Comparison of ENCODE assay signal across 10 mouse cellular contexts in genomic region chr5:115928786-115929507, GRCm38 (mm10).
DNase-seq lines count a peak whose midpoint lies in the region; ATAC-seq and TF ChIP-seq lines count a peak whose summit lies in the region.
"Had no signal": no experiment of that assay in that cellular context is flagged by ENCODE, and none has a peak within 500 bp of the region (broad histone marks: within the 10 kb centered on the region; RNA-seq: fewer than 3 reads in every experiment).

No protein-coding gene starts in this region.

- H3K27ac ChIP-seq in hindbrain, embryonic 11.5 days (ENCODE audit: low read depth, low read length) = no peak overlapping the region
- no peak overlapping the region for H3K27ac ChIP-seq in hindbrain, embryonic 13.5 days
- H3K27ac ChIP-seq in bone marrow, adult 2 months (ENCODE audit: control insufficient read depth, insufficient read depth, low read depth, low read length, poor library complexity) = no peak overlapping the region
- H3K27ac ChIP-seq in stomach, postnatal 0 days (replicated peaks) = no peak overlapping the region
- H3K27ac ChIP-seq: heart, embryonic 10.5 days; macrophage had no signal

- H3K4me2 ChIP-seq in hindbrain, embryonic 11.5 days (replicated peaks; ENCODE audit: low read depth, low read length) = no peak overlapping the region
- no peak overlapping the region for H3K4me2 ChIP-seq in hindbrain, embryonic 13.5 days
- H3K4me2 ChIP-seq in stomach, postnatal 0 days (replicated peaks; ENCODE audit: low read depth) = no peak overlapping the region

- peak; percentile 22; the same call in 1 of the 2 replicates for TF ChIP-seq CTCF in bone marrow, adult 2 months (IDR thresholded peaks at IDR 0.05; ENCODE audit: control insufficient read depth, insufficient read depth, low read length)
- TF ChIP-seq CTCF in stomach, postnatal 0 days (IDR thresholded peaks at IDR 0.05; ENCODE audit: low read depth) = peak; percentile 48

- no peak for TF ChIP-seq POLR2A in bone marrow, adult 2 months (IDR thresholded peaks at IDR 0.05; ENCODE audit: borderline replicate concordance, control insufficient read depth, low read depth, low read length)

- H3K36me3 ChIP-seq in hindbrain, embryonic 11.5 days (ENCODE audit: control insufficient read depth, insufficient read depth, low read length) = peaks cover 3% of the 10 kb centered on the region
- peaks cover 37% of the 10 kb centered on the region for H3K36me3 ChIP-seq in hindbrain, embryonic 13.5 days
- peaks cover 8% of the 10 kb centered on the region; the same call in 1 of the 2 replicates for H3K36me3 ChIP-seq in stomach, postnatal 0 days (ENCODE audit: control insufficient read depth, insufficient read depth, low read length)

- TF ChIP-seq EP300 in stomach, postnatal 0 days (optimal IDR thresholded peaks at IDR 0.05) = no peak

- peak; percentile 25 for DNase-seq in hindbrain, embryonic 11.5 days (ENCODE audit: low spot score)
- peak; percentile 30 for DNase-seq in urinary bladder, postnatal 14 days (ENCODE audit: low spot score)
- DNase-seq in urinary bladder, postnatal 4 days (ENCODE audit: low spot score in 2 of 2) = no peak
- peak; percentile 34 for DNase-seq in stomach, postnatal 0 days (ENCODE audit: low spot score)
- DNase-seq in heart, adult 11 months = no peak
- DNase-seq in ovary, adult 18-20 months (ENCODE audit: low spot score) = no peak

- H3K27me3 ChIP-seq in hindbrain, embryonic 11.5 days (ENCODE audit: control insufficient read depth, insufficient read depth, low read length) = no peaks in the 10 kb centered on the region
- no peaks in the 10 kb centered on the region for H3K27me3 ChIP-seq in hindbrain, embryonic 13.5 days
- no peaks in the 10 kb centered on the region for H3K27me3 ChIP-seq in stomach, postnatal 0 days (ENCODE audit: control insufficient read depth, insufficient read depth, low read length)

- no peak for ATAC-seq in hindbrain, embryonic 11.5 days (ENCODE audit: low FRiP score)
- no peak for ATAC-seq in hindbrain, embryonic 13.5 days (ENCODE audit: low FRiP score)
- ATAC-seq in stomach, postnatal 0 days (ENCODE audit: low FRiP score, low TSS enrichment) = 0 out of 2 replicates have a peak, but pooled peaks have one; percentile 32

- H3K4me1 ChIP-seq in hindbrain, embryonic 11.5 days (replicated peaks; ENCODE audit: control insufficient read depth, insufficient read depth, low read length) = no peaks in the 10 kb centered on the region
- no peaks in the 10 kb centered on the region for H3K4me1 ChIP-seq in hindbrain, embryonic 13.5 days (replicated peaks)
- no peaks in the 10 kb centered on the region for H3K4me1 ChIP-seq in bone marrow, adult 2 months (ENCODE audit: control insufficient read depth, insufficient read depth, low read length)
- no peaks in the 10 kb centered on the region for H3K4me1 ChIP-seq in stomach, postnatal 0 days (replicated peaks; ENCODE audit: control insufficient read depth, insufficient read depth)
- H3K4me1 ChIP-seq: heart, embryonic 10.5 days had no signal

- H3K9me3 ChIP-seq in hindbrain, embryonic 11.5 days (ENCODE audit: control insufficient read depth, low read length) = no peaks in the 10 kb centered on the region
- 0 out of 2 replicates have a peak, but pooled peaks cover 4% of the 10 kb centered on the region for H3K9me3 ChIP-seq in hindbrain, embryonic 13.5 days
- no peaks in the 10 kb centered on the region for H3K9me3 ChIP-seq in stomach, postnatal 0 days (ENCODE audit: control insufficient read depth, low read length)
- H3K9me3 ChIP-seq: heart, embryonic 10.5 days had no signal

- WGBS in hindbrain, embryonic 11.5 days = 86% methylated on average over 16 of the region's 16 CpGs
- 90% methylated on average over 16 of the region's 16 CpGs for WGBS in hindbrain, embryonic 13.5 days
- 88% methylated on average over 16 of the region's 16 CpGs for WGBS in bone marrow, adult 2 months
- WGBS in stomach, postnatal 0 days = 79% methylated on average over 16 of the region's 16 CpGs

- no peak overlapping the region for H3K4me3 ChIP-seq in hindbrain, embryonic 11.5 days (ENCODE audit: low read depth, low read length)
- no peak overlapping the region for H3K4me3 ChIP-seq in hindbrain, embryonic 13.5 days
- H3K4me3 ChIP-seq in bone marrow, adult 2 months (replicated peaks; ENCODE audit: control insufficient read depth, low read depth, low read length) = no peak overlapping the region
- H3K4me3 ChIP-seq in stomach, postnatal 0 days (ENCODE audit: low read depth, low read length) = no peak overlapping the region
- H3K4me3 ChIP-seq: heart, embryonic 10.5 days had no signal

- H3K9ac ChIP-seq in hindbrain, embryonic 11.5 days (ENCODE audit: low read depth, low read length) = no peak overlapping the region
- no peak overlapping the region for H3K9ac ChIP-seq in hindbrain, embryonic 13.5 days
- H3K9ac ChIP-seq in stomach, postnatal 0 days (ENCODE audit: low read length) = no peak overlapping the region

Comparison
In these comparisons a context has a peak if more than half of its experiments do, and no peak if none do; other contexts are left out.
1. DNase-seq: peak in hindbrain, embryonic 11.5 days (single experiment), urinary bladder, postnatal 14 days (single experiment) and stomach, postnatal 0 days (single experiment); none in urinary bladder, postnatal 4 days (0 of 2), heart, adult 11 months (single experiment) and ovary, adult 18-20 months (single experiment).